Mouse (Mus musculus) C3H10T1/2 (cell line): ENCODE measurements around the gene Ap2b1. TPM values are rescaled to one million over a fixed set of nuclear protein-coding genes. Genes with fewer than 3 reads are reported as not detected.

Source experiments
- polyA plus RNA-seq, 2 experiments: library from polyadenylated mRNA; unstranded; fragments of >200 nt; fragmentation: generic; extraction: Trizol; gene quantifications; one replicate each; pipeline ENCODE4 v1.2.1; 2012; ENCODE audit warnings: missing spikeins in 2 of 2

The Ap2b1 gene
- polyA plus RNA-seq: 10 to 100 TPM; 20.7 to 83.3 TPM

DNA sequence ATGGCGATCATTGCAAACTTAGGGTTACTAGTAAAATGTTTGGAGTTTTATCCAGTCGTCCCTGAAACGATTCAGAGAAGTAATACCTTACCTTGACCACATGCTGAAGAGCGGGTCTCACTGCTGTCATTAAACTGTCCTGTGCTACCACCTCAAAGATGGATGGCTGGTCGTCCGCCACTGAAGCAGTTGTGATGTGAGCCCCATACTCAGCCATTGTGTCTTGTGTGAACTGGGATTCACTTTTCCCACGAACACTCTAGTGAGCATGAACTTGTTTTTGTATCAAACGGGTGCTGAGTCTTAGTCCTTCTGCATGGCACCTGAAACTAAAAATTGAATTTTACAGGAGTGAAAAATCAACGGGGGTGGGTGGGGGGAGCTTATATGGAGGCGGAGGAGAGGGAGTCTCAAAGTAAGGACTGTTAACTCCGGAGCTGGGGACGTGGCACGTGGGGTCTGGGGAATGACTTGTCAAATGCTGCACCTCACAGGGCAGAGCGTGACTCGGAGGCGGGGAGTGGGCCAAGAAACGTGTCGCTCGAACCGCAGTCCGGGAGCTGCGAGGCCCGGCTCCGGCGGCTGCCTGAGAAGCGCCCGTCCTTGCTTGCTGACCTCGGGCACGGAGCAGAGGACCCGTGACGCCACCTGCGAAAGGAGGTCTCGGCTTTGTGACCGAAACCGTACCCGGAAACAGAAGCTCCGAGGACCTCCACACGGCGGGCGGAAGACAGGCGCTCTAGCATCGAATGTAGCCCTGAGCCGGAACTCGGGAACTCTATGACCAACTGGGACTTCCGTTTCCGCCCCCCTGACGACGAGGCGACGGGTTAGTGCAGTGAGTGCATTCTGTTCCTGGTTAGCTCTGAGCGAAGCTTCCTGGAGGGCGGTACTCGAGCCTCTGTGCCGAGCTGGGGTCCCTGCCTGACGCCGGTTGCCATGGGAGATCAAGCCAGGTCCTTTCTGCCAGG is at the start of gene Ap2b1:
Gene Ap2b1 (plus strand): TSS at position 800 of the 971 bp plus-strand sequence.

DNA sequence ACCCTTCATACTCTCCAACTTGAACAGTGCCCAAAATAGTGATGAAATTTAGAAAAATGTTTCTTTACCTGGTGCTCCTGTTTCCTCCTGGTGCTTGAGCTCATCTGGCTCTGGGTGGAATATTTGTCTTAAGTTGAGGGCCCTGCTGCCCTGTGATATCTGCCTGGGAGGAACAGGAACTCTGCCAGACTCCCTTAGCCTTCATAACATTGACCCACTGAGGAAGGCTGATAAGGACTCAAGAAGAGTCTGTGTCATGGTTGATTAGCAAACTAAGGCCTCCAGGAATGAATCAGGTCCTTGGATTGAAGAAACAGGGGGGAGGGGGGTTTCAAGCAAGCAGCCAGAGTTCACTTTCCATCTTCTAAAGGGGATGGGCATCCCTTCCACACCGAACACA is 12.3 kb upstream of the Ap2b1 start, which contains the start of gene Slfn14:
Gene Slfn14 (minus strand): TSS at position 161 of the 400 bp plus-strand sequence.

DNA sequence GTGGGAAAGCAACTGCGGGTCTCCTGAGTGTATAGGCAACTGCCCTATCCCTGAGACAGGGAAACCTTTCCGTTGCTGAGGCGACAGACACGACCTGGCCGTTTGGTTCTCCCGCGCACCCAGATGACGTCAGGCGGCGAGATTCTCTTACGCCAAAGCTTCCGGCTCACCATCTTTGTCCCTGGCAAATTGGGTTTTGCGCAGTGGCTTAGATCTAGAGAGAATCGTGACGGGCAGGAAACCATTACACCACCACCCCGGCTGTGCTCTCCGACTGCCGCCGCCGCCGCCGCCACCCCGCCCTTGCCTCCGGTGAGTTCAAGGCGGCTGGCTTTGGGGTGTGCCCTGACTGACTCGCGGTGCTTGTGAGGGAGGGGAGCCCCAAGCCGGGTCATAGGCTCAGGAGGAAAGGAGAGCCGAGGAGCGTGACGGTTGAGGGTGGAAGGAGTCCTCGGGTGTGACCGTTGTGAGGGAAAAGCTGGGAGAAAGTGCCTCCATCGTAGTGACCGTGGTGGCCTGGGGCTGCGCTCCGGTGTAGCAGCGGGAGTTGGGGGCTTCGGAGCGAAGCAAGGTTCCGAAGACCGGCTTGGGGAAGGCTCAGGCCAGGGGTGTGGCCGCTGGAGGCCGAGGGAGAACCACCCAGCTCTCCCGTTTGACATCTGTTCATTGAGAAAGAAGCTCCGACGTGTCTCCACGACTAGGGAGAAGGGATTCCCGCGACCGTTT is 3.9 kb downstream of the Ap2b1 start, which contains the start of gene Pex12:
Gene Pex12 (minus strand): TSS at position 61 of the 726 bp plus-strand sequence.

DNA sequence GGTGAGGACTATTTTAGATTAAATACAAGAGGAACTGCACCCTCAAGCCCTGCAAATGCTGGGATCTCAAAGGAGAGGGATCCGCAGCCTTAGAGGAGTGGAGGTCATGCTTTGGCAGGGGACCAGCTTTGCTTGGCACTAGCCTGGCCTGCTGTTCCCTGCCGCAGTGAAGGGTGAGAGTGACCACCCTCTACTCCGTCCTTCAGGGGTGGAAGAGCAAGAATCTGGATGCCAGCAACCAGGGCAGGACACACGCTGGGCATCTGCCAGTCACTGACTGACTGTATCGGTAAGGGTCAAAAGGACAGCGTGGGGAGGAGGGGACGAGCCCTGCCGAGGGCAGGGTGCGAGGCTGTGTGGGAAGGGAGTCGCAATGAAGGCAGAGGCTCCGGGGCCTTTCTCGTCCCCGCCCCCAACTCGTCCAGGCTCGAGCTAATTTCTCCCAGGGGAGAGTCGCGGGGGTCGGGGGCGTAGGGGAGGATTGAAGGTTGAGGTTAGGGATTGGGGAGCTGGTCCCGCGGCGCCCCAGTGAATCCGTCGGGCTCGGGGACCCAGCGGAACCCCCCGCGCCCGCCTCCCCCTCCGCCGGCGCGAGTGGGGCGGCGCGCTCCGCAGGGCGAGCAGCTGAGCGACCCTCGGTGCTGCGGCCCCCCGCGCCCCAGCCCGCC is 110.4 kb downstream of the Ap2b1 start, which contains the start of gene Rasl10b:
Gene Rasl10b (plus strand): TSS at position 51 of the 668 bp plus-strand sequence.

DNA sequence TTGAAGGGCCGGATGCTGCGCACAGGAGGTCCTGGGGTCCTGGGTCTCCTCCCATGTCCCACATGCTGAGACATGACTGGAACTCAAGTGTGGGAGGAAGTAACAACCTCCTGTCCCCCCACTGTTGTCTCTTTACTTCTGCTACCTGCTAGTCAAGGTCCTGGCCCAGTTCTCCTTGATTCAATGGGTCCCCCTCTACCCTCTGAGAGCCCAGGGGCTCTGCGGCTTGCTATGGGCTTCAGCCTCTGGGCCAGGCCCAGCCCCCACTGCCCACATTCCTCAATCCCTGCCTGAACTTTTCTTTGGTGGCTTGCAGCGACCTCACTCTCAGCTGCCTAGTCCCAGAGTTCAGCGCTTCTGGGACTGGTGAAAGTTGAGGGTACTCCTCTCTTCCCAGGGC is 130.5 kb downstream of the Ap2b1 start, which contains the start of gene Gas2l2:
Gene Gas2l2 (minus strand): TSS at position 101 of the 400 bp plus-strand sequence.

DNA sequence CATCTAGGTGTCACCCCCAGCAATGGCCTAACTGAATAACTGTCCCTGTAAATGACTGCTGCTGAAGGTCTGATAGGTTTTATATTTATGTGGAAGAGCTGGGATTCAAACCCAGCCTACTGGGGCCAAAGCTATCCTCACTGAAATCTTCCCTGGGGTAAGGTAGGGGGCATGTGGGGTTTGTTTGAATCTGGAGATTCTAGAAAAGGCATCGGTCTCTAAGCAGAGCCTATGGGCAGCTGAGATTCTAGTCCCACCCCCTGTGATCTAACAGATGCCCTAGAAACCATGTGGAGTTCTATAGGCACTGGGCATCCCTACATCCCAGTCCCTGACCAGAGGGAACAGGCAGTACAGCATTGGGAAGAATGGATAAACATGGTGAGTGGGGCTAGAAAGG is 138.6 kb downstream of the Ap2b1 start, which contains the start of gene 1700020L24Rik:
Gene 1700020L24Rik (plus strand): TSS at position 301 of the 400 bp plus-strand sequence.

Other genes with a start within 250 kb of the Ap2b1 start
- gene Slfn2, start 233.9 kb upstream of the Ap2b1 start, polyA plus RNA-seq: under 1 TPM in 1 of 2 experiments, not detected in 1; 0.12 TPM
- not detected for gene Slfn1, start 182.2 kb upstream of the Ap2b1 start, polyA plus RNA-seq
- under 1 TPM; 0.01 to 0.07 TPM for gene Slfn4, start 123.8 kb upstream of the Ap2b1 start, polyA plus RNA-seq
- gene Slfn3, start 107.7 kb upstream of the Ap2b1 start, polyA plus RNA-seq: under 1 TPM; 0.01 to 0.21 TPM
- gene Slfn14, start 12.3 kb upstream of the Ap2b1 start, polyA plus RNA-seq: not detected
- 1 to 10 TPM; 2.5 to 9.6 TPM for gene Pex12, start 3.6 kb downstream of the Ap2b1 start, polyA plus RNA-seq
- under 1 TPM; 0.07 to 0.08 TPM for gene Rasl10b, start 110.1 kb downstream of the Ap2b1 start, polyA plus RNA-seq
- under 1 TPM in 1 of 2 experiments, not detected in 1; 0.01 TPM for gene Gas2l2, start 130.4 kb downstream of the Ap2b1 start, polyA plus RNA-seq
- 10 to 100 TPM in 1 of 2 experiments, 1 to 10 TPM in 1; 4.0 to 14.1 TPM for gene 1700020L24Rik, start 138.7 kb downstream of the Ap2b1 start, polyA plus RNA-seq
- gene Mmp28, start 164.0 kb downstream of the Ap2b1 start, polyA plus RNA-seq: 1 to 10 TPM; 1.5 to 6.8 TPM
- gene Taf15, start 174.1 kb downstream of the Ap2b1 start, polyA plus RNA-seq: 10 to 100 TPM in 1 of 2 experiments, 1 to 10 TPM in 1; 5.6 to 36.5 TPM
- gene Heatr9, start 223.2 kb downstream of the Ap2b1 start, polyA plus RNA-seq: under 1 TPM in 1 of 2 experiments, not detected in 1; 0.04 TPM
- gene Ccl5, start 231.5 kb downstream of the Ap2b1 start, polyA plus RNA-seq: 10 to 100 TPM in 1 of 2 experiments, 1 to 10 TPM in 1; 4.4 to 79.3 TPM